Mouse (Mus musculus): ENCODE results near the gene Prorsd1.
"Not testable (repeated sequence)": the region's sequence is repeated elsewhere in the genome, so short reads cannot be mapped to it uniquely, and the experiment has no call there.

Gene Prorsd1

DNA sequence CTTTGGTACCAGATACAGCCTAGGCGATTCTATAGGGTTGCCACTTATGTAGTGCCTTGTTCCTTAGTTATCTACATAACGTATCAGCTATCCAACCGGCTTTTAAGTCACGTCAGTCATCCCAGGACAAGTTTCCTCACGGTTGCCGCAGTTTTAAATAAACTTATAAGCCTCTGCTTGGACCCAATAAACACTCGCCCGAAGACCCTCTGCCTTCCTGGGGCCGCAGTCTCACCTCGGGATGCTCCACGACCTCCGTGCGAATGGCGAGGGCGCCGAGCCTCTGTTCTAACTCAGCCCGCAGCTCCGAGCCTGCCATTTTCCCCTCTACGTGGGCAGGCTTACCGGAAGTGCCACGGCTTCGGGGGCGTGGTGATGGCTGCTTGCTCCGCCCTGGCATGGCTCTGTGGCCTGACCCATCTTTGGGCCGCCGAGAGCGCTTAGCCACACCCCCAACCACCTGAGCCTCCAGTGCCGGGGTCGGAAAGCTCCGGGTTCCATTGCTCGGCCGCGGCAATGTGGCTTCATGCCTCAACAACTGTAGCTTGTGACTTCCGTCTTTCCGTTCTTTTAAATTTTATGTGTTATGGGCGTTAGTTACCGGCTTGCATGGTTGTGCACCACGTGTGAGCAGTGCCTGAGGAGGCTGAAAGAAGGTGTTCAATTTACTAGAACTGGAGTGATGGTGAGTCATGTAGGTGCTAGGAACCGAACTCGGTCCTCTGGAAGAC lies at the start of gene Prorsd1:
Gene Prorsd1, minus strand, starts transcription at position 352 of the 731 bp plus-strand sequence.
- peak; percentile 92 for DNase-seq

DNA sequence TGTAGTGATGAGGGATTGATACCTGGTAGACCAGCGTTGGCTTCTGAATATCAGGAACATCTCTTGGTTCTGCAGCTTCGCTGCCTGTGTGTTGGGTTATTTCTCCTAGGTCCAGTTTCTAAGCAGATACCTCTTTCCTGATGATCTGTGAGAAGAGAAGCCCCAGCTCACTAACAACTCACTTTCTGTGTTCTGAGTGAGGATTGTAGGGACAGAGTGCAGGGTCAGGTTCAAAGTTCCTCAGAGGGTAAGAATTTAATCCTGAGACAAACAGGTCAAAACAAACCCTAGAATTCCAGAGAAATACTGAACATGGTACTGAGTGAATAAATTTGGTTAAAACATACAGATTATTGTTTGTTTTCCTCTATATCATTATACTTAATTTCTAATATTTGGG lies 48.6 kb upstream of the Prorsd1 start:
- DNase-seq, result no peak

DNA sequence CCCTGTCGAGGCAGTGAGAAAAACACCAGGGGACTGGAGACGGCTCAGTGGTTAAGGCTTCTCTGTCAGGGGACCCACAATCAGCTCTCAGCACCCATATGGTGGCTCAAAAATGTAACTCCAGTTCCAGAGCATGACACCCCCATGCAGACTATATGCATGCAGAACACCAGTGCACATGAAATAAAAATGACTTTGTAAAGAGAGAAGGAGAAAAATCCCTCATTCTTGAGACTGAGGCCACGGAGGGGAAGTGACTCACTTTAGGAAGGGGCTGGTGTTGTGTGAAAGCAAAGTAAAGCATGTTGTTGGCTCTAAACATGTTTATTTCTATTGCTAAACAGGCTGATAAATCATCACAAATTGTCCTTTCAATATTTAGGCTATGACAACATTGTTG lies 46.2 kb upstream of the Prorsd1 start:
- no peak for DNase-seq

DNA sequence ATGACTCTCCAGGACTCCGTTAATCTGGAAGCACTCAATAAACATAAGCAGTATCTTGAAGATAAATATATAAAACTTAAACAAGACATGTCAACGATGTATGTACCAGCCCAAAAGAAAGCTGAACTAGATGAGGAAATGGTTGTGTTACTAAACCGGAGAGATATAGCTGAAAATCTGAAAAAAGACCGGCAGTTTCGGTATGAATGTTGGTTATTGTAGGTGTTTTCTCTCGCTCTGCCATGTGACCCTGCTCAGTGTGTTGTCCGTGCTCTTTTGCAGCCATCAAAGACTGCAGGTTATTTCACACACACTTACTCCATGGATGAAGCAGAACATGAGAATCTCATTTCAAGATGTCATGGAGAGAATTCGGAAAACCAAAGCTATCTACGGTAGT lies 45.6 kb upstream of the Prorsd1 start:
- no peak for DNase-seq

DNA sequence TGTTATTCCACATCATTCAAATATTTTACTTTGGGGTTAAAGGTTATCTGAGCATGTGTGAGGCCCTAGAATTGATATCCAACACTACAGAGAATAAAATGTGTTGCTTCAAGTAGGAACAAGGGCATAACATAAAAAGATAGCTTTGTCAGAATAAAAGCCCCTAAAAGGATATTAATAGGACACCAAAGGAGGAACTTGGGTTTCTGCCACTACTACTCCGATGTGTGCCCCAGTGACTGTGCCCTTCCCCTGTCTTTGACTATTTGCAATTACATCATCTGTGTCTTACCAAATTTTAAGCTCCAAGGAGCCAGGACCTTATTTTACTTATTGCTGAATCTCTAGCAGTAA lies 34.6 kb upstream of the Prorsd1 start:
- no peak for DNase-seq

DNA sequence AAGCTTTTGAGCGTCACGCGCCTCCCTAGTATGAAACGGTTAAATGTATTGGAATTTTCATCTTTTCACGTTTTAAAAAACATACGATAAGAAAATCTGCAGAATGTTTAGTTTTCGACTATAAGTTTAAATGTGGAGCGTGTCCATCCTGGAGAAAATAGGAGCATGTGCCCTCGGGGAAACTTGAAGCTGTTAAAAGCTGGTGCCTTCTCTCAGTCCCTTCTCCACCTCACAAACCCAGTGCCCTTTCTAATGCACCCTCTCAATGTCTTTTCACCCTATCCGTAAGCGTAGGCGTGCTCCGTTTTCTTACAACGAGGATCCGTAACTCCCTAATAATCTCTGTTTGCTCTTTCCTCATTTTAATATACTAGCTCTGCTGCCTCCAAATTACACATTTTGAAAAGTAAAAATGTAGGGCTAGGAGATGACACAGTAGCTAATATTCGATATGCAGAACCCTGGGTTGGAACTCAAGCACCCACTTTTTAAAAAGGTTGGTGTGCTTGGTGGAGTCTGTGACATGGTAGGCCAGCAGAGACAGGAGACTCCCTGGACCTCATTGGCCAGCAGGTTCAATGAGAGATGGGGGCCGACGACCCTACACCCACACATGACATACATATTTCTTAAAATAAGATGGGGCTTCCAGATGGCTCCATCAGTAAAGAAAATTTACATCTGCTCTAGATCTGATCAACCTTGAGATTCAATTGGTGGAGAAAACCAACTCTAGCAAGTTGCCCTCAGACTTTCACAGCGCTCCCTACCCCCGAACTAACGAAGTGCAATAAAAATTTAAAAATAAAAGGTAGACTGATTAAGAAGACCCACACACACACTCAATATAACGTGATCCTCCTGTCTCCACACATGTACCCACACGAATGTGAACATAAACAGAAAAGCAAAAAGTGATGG lies 33.9 kb upstream of the Prorsd1 start:
- DNase-seq, result no peak

DNA sequence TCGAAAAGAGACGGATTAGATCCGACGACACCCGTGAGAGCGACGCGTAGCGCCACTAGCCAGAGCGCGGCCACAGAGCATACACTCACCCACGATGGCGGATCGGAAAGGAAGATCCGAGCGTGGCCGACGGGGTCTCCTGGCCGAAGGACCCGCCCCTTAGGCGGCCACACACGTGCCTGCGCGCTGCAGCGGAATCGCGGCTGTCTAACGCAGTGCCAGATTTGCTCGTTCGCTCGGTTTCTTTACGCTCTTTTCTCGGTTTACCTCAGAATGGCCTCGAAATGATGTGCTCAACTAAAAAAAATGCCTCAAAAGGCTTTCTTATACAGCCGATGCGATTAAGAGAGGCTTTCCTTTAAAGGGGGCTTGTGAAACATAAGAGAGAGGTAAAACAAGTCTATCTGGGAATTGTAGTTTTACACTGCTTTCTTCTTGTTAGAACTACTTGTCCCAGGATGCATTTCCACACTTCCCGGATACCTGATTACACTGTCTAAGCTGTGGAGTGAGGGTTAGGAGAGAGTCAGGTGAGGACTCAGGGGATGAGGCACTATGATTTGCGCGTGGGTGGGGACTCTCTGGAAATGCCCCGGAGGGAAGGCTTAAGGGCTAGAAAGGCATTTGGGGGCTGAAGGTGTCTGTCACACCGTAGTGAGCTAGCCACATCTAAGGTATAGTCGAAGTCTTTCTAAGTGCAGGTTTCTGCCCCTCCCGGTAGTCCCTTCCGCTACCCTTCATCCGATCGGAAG lies 33.1 kb upstream of the Prorsd1 start, which contains the start of the genes Clhc1 and Rps27a:
Gene Clhc1, plus strand, starts transcription at position 199 of the 752 bp plus-strand sequence.
Gene Rps27a, minus strand, starts transcription at position 358 of the 752 bp plus-strand sequence.
- DNase-seq, result peak; percentile 91

DNA sequence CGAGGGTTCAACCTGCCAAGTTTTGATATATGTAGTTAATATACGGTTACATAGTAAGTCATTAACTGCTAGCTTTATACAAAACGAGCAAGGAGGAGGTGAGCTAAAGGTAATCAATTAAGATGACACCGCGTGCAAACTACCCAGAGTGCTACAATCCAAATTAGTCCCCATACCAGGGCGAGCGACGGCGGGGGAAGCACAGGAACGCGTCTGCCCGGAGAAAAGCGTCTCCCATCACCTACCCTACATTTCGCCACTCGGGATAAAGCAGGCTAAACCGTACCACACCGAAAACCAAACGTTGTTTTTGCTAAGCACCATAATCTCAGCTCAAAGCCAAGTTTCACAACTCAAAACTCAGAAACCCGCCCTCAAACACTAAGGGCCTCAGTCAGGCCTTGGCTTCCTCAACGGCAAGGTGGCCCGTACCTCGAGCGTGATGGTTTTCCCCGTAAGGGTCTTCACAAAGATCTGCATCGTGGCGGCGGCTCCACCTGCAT lies 32.5 kb upstream of the Prorsd1 start:
- DNase-seq, result no peak

DNA sequence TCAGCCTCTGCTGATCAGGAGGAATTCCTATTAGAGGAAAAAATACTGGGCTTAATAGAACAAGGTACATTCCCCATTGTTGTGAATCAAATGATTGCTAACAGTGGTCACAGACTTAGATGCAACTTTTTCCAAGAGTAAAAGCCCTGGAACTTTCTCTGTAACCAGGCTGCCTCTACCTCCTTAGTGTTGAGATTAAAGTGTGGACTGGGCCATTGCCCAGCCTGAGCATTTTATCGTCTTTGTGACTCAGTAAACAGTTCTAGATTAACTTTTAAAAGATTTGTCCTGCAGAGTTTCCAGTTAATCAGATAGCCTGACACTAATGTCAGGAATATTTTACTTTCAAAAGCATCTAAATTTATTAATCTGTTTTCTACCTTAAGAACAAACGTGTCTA lies 31.9 kb upstream of the Prorsd1 start:
- DNase-seq, result no peak

DNA sequence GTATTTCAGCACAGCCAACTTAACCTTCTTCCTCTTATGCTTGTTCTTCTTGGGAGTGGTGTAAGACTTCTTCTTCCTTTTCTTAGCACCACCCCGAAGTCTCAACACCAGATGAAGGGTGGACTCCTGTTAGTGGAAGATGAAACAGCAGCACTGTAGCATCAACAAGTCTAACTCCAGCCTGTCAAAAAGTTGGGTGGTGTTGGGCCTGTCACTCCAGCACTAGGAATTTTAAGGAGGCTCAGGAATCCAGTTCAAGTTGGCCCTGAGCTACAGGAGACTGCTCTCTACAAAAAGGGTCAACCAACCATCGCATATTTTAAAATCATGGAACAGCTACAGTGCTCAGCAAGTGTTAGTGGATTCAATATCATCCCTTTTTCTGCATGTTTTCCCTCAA lies 31.5 kb upstream of the Prorsd1 start:
- DNase-seq, result not testable (repeated sequence)

DNA sequence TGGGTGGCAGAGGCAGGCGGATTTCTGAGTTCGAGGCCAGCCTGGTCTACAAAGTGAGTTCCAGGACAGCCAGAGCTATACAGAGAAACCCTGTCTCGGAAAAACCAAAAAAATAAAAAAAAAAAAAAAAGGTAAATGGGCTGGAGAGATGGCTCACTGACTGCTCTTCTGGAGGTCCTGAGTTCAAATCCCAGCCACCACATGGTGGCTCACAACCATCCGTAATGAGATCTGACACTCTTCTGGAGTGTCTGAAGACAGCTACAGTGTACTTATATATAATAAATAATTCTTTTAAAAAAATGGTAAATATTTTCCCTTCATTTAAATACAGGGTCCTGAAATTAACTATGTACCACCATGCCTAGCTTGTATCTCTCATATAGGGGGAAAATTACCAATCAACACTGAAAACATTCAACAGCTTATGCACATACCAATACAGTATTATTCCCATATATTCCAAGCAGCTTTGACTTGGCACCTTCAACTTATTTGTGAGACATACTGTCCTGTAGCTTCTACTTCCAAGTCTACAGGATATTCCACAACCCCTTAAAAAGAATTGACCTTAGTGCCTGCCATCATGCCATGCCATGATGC lies 30.4 kb upstream of the Prorsd1 start:
- DNase-seq, result not testable (repeated sequence)

DNA sequence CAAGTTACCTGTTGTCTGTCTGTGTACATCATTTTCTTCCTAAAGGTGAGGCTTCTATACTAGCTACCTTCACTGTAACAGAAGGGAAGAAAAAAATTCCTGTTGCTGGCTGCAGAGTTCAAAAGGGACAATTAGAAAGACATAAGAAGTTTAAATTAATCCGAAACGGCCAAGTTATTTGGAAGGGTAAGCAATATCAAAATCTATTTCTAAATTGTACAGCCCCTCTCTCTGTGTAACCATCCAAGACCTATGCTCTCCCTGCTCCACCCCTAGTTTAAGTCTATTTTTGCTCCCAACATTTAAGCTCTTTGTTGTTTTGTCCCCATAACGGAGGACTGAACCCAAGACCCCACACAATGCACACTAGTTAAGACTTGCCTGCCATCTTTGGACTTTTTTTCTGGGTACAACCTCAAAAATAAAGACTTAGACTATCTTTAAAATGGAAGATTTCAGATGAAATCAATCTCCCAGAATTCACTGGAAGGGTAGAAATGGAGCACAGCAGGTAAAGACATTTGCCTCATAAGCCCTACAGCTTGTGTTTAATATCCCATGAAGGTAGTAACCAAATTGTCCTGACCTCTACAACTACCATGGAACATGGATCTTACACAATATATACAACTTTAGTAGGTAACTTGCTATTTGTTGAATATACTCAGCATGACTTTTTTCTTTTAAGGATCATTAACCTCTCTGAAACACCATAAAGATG lies 29.6 kb upstream of the Prorsd1 start:
- no peak for DNase-seq

DNA sequence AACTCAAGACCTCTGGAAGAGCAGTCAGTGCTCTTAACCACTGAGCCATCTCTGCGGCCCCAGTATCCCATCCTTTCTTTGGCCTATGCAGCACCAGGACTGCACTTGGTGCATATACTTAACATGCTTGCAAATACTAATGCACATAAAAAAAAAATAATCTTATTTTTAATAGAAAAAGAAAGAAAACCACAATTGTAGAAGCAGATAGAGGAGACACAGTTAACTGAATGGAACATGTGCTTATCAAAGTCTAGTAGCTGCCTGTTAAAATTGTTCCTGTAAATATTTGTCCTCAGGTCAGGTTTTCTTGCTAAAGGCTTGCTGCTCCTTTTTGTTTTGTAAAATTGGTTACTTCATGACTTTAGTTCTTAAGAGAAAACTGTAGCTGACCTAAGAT lies 23.4 kb upstream of the Prorsd1 start:
- DNase-seq, result no peak

DNA sequence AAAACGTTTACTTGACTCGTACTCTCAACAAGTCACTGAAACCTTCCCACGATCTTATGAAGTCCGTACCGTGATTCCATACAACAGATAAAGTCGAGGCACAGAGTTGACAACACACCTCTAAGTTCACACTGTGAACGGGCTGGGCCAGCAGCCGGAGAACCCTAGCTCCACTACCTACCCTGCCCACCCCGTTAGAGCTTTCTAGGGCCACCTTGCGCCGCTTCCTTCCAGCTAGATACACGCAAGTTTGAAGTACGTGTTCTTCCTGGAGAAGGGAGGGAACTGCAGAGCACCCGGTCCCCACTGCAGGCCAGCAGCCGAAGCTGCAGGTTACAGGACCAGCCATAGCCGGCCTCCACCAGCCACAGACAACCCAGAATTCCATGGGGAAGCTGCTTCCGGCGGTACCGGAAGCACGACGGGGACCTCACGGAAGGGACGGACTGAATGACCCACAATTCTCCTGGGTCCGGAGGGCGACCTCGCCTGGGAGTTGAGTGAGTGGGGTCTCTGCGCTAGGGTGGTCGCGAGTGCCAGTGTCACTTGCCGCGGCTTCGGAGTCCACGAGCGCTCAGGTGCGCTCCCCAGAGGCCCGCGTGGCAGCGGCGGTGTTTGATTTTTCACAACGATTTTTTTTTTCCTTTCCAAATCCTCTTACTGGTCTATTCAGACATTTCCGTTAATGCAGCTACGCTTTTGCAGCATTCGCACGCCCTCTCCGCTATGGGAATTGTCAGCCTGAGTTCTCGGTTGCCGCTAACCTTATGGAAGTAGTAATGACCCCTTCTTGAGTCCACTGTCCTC lies 11.4 kb upstream of the Prorsd1 start, which contains the start of gene Mtif2:
Gene Mtif2, plus strand, starts transcription at position 421 of the 807 bp plus-strand sequence.
- peak; percentile 79 for DNase-seq

DNA sequence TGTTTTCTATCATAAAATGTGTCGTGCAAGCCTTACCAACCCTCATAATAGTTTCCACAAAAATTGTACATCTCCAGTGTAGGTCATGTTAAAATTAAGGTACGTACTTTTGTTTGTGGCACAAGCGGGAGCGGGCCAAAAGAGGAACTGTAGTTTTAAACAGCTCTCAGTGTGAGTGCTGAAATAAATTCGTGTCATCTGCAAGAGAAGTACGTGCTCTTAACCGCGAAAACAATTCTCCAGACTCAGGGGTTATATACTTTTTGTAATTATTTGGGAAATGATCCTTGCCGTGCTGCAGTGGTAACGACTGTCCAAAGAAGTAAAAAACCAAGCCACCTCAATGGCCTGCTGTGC lies 530 bp downstream of the Prorsd1 start:
- DNase-seq, result no peak

DNA sequence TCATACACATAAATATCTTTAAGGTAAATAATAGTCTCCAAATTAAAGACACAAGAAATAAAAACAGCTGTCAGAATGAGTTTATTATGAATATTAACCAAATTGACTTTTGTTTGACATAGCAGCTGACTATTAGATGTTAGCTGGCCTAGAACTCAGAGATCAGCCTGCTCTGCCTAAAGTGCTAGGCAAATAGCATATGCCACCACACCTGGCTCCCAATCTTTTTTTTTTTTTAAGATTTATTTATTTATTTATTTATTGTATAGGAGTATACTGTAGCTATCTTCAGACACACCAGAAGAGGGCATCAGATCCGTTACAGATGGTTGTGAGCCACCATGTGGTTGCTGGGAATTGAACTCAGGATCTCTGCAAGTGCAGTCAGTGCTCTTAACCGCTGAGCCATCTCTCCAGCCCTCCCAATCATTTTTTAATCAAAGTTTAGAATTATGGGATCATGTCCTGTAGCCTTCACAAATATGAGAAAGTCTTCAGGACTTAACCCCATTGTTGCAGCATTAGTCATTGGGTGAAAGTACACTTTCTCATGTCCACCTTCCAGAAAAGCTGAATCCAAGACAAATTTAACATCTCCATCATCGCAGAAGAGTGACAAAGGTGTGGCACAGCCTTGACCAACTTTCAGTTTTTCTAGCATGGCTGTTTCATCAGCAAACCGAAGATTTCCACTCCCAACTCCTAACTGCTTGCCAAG lies 1.9 kb downstream of the Prorsd1 start:
- DNase-seq, result no peak

DNA sequence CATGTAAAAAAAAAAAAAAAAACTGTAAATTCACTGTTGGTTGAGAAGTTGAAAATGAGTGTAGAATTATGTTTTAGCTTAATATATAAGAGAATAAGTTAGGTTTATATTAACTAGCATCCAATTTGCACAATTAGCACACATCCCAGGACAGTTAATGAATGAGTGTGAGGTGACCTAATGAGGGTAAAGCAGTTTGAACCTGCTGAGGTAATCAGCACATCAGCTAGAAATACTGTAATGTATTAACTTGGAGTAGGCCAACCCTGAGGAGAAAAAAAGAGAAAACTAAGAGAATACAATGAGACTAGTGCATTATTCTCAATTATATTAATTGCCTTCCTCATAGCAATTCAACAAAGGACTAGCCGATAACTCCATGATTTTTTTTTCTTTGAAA lies 5.4 kb downstream of the Prorsd1 start:
- no peak for DNase-seq

DNA sequence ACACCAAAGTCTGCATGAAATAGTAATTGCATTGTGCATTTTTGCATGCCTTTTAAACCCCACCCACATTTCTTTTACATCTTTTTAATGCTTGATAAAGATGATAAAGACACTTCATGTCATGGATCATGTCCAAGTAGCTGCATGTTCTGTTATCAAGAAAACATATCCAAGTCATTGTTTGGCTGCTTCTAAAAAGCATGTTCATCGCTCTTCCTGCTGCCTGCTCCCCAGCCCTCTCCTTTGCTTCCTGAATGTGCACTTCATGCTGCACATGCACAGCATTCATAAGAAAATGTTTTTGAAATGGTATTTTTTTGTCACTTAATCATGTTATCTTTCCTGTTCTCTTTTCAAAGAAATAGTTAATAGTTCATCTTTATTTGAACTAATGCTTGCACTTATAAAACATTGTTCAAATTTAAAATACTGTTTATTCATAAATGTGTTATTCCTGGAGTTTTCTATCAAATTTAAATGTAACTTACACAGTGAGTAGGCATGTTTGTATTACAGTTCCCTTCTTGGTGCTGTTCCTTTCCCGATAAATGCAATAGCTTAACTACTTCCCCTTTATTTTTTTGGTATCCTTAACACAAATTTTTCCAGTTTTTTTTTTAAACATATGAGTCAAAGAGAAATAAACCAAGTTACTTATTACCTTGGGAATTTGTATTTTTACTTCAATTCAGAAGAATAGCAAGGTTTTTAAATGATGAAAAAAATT lies 9.8 kb downstream of the Prorsd1 start:
- DNase-seq, result no peak

Data from kidney, adult 11 months (tissue).